Mouse (Mus musculus) neural tube, embryonic 13.5 days (tissue): ENCODE measurements at regions not wholly inside any gene's neighbourhood (a gene's known extent, or its start where the extent isn't known, plus 50 kb on each side); places are given as distances from the start of the nearest gene placed in this dataset.

Source experiments
- ATAC-seq: fragments of 200-750 bp; cut with Nextera tagmentation; 2 replicates; pipeline ENCODE4 v1.8.0; 2017; ENCODE audit warnings: low read depth, mild to moderate bottlenecking, moderate TSS enrichment, moderate library complexity
- H3K27ac ChIP-seq: fragments of 300-500 bp; sonication (generic); replicated peaks from 2 replicates; pipeline ENCODE4 v1.5.1; 2015; ENCODE audit warnings: moderate library complexity, mild to moderate bottlenecking, inconsistent platforms
- H3K27me3 ChIP-seq: fragments of 300-500 bp; sonication (generic); 2 replicates; pipeline ENCODE4 v1.6.1; 2015; ENCODE audit warnings: mild to moderate bottlenecking, inconsistent platforms
- H3K36me3 ChIP-seq: fragments of 300-500 bp; sonication (generic); 2 replicates; pipeline ENCODE4 v1.6.1; 2015; ENCODE audit warnings: mild to moderate bottlenecking, inconsistent platforms
- H3K4me1 ChIP-seq: fragments of 300-500 bp; sonication (generic); replicated peaks from 2 replicates; pipeline ENCODE4 v1.6.1; 2015; ENCODE audit warnings: inconsistent platforms
- H3K4me2 ChIP-seq: fragments of 300-500 bp; sonication (generic); 2 replicates; pipeline ENCODE4 v1.6.1; 2015; ENCODE audit warnings: inconsistent platforms, mild to moderate bottlenecking, moderate library complexity
- H3K4me3 ChIP-seq: fragments of 300-500 bp; sonication (generic); 2 replicates; pipeline ENCODE4 v1.5.1; 2015; ENCODE audit warnings: mild to moderate bottlenecking, inconsistent platforms
- H3K9ac ChIP-seq: fragments of 300-500 bp; sonication (generic); 2 replicates; pipeline ENCODE4 v1.6.1; 2015; ENCODE audit warnings: moderate library complexity, mild to moderate bottlenecking, inconsistent platforms
- H3K9me3 ChIP-seq: fragments of 300-500 bp; sonication (generic); 2 replicates; pipeline ENCODE4 v1.6.1; 2016; ENCODE audit warnings: inconsistent platforms
- WGBS: fragments of 180-500 bp; shearing (Covaris S2); methylation state at CpG from one replicate; pipeline ENCODE4 v1.1.7; 2015; 5-methylcytosine and 5-hydroxymethylcytosine counted together

- no peaks in the 10 kb centered on the region for H3K27me3 ChIP-seq
- 59% methylated on average over 2 of the region's 2 CpGs for WGBS
- peaks cover 5% of the 10 kb centered on the region; the same call in 1 of the 2 replicates for H3K9me3 ChIP-seq
- H3K4me3 ChIP-seq: no peak overlapping the region
- H3K27ac ChIP-seq: no peak overlapping the region
- H3K4me1 ChIP-seq: no peaks in the 10 kb centered on the region
- ATAC-seq: no peak
- no peaks in the 10 kb centered on the region for H3K36me3 ChIP-seq
- H3K9ac ChIP-seq: no peak overlapping the region
- no peak overlapping the region for H3K4me2 ChIP-seq
Measured at GRCm38 (mm10) chr1:152313480-152313879, 73.0 kb downstream of the Tsen15 start.

GRCm38 (mm10) chr1:152305461-152305860 is 81.0 kb downstream of the Tsen15 start:
- Histone ChIP-seq H3K9ac (no peak overlapping the region), H3K36me3 (no peaks in the 10 kb centered on the region), H3K4me1 (no peaks in the 10 kb centered on the region), H3K4me3 (no peak overlapping the region), H3K4me2 (no peak overlapping the region), H3K27me3 (no peaks in the 10 kb centered on the region), H3K27ac (no peak overlapping the region), H3K9me3 (no peaks in the 10 kb centered on the region)
- ATAC-seq: no peak
- 84% methylated on average over 3 of the region's 3 CpGs for WGBS

- no peak overlapping the region for H3K4me2 ChIP-seq
- H3K36me3 ChIP-seq: no peaks in the 10 kb centered on the region
- no peak overlapping the region for H3K27ac ChIP-seq
- ATAC-seq: no peak
- WGBS: 78% methylated on average over 14 of the region's 14 CpGs
- H3K4me1 ChIP-seq: no peaks in the 10 kb centered on the region
- no peak overlapping the region for H3K4me3 ChIP-seq
- H3K9ac ChIP-seq: no peak overlapping the region
- no peaks in the 10 kb centered on the region for H3K9me3 ChIP-seq
- H3K27me3 ChIP-seq: no peaks in the 10 kb centered on the region
Measured at GRCm38 (mm10) chr1:152304487-152305130, 81.9 kb downstream of the Tsen15 start.

- no peak for ATAC-seq
- WGBS: 40% methylated on average over 8 of the region's 8 CpGs
Measured at GRCm38 (mm10) chr1:152301355-152301754, 85.1 kb downstream of the Tsen15 start.

GRCm38 (mm10) chr1:152292196-152292736 is 94.2 kb downstream of the Tsen15 start:
- H3K9me3 ChIP-seq: no peaks in the 10 kb centered on the region
- ATAC-seq: no peak
- no peaks in the 10 kb centered on the region for H3K27me3 ChIP-seq
- no peak overlapping the region for H3K9ac ChIP-seq
- no peak overlapping the region for H3K4me2 ChIP-seq
- 83% methylated on average over 9 of the region's 9 CpGs for WGBS
- no peak overlapping the region for H3K4me3 ChIP-seq
- no peak overlapping the region for H3K27ac ChIP-seq
- no peaks in the 10 kb centered on the region for H3K36me3 ChIP-seq
- peaks cover 33% of the 10 kb centered on the region for H3K4me1 ChIP-seq

More at GRCm38 (mm10) chr1:152301355-152301754, 85.1 kb downstream of the Tsen15 start:
- H3K36me3 ChIP-seq: no peaks in the 10 kb centered on the region
- no peaks in the 10 kb centered on the region for H3K4me1 ChIP-seq
- no peaks in the 10 kb centered on the region for H3K27me3 ChIP-seq
- H3K4me2 ChIP-seq: no peak overlapping the region
- H3K9me3 ChIP-seq: peaks cover 7% of the 10 kb centered on the region; the same call in 1 of the 2 replicates
- no peak overlapping the region for H3K4me3 ChIP-seq
- H3K27ac ChIP-seq: no peak overlapping the region
- no peak overlapping the region for H3K9ac ChIP-seq

GRCm38 (mm10) chr1:152290768-152291167 is 95.7 kb downstream of the Tsen15 start:
- Histone ChIP-seq H3K9me3 (no peaks in the 10 kb centered on the region), H3K27me3 (no peaks in the 10 kb centered on the region), H3K36me3 (no peaks in the 10 kb centered on the region), H3K9ac (no peak overlapping the region), H3K4me2 (no peak overlapping the region), H3K4me1 (peaks cover 48% of the 10 kb centered on the region), H3K27ac (no peak overlapping the region), H3K4me3 (no peak overlapping the region)
- no peak for ATAC-seq
- WGBS: 42% methylated on average over 7 of the region's 7 CpGs

GRCm38 (mm10) chr1:152287566-152288490 is 98.7 kb downstream of the Tsen15 start:
- Histone ChIP-seq H3K9ac (no peak overlapping the region), H3K4me3 (no peak overlapping the region), H3K9me3 (no peaks in the 10 kb centered on the region), H3K4me1 (peaks cover 51% of the 10 kb centered on the region), H3K27me3 (no peaks in the 10 kb centered on the region), H3K36me3 (no peaks in the 10 kb centered on the region), H3K27ac (peak overlapping the region; percentile 38), H3K4me2 (no peak overlapping the region)
- 66% methylated on average over 15 of the region's 15 CpGs for WGBS
- ATAC-seq: no peak

GRCm38 (mm10) chr1:152286677-152287076 is 99.8 kb downstream of the Tsen15 start:
- Histone ChIP-seq H3K9ac (no peak overlapping the region), H3K27me3 (no peaks in the 10 kb centered on the region), H3K36me3 (no peaks in the 10 kb centered on the region), H3K27ac (peak overlapping the region; percentile 38; the same call in 1 of the 2 replicates), H3K4me2 (no peak overlapping the region), H3K4me3 (no peak overlapping the region), H3K4me1 (peaks cover 48% of the 10 kb centered on the region), H3K9me3 (no peaks in the 10 kb centered on the region)
- ATAC-seq: peak; percentile 58; the same call in 1 of the 2 replicates
- WGBS: 37% methylated on average over 8 of the region's 8 CpGs

- Histone ChIP-seq H3K4me3 (no peak overlapping the region), H3K9ac (no peak overlapping the region), H3K9me3 (no peaks in the 10 kb centered on the region), H3K27ac (no peak overlapping the region), H3K4me2 (no peak overlapping the region), H3K36me3 (no peaks in the 10 kb centered on the region), H3K27me3 (no peaks in the 10 kb centered on the region), H3K4me1 (peaks cover 18% of the 10 kb centered on the region)
- 87% methylated on average over 11 of the region's 11 CpGs for WGBS
- no peak for ATAC-seq
Measured at GRCm38 (mm10) chr1:152282106-152282505, 104.4 kb downstream of the Tsen15 start.

GRCm38 (mm10) chr1:152281201-152281600 is 105.3 kb downstream of the Tsen15 start:
- WGBS: 77% methylated on average over 8 of the region's 8 CpGs

GRCm38 (mm10) chr1:152280014-152280413 is 106.5 kb downstream of the Tsen15 start:
- H3K27me3 ChIP-seq: no peaks in the 10 kb centered on the region
- ATAC-seq: no peak
- H3K9me3 ChIP-seq: no peaks in the 10 kb centered on the region
- no peak overlapping the region for H3K4me3 ChIP-seq
- no peaks in the 10 kb centered on the region for H3K36me3 ChIP-seq
- no peak overlapping the region for H3K9ac ChIP-seq
- H3K4me1 ChIP-seq: peaks cover 4% of the 10 kb centered on the region; the same call in 1 of the 2 replicates
- no peak overlapping the region for H3K27ac ChIP-seq
- no peak overlapping the region for H3K4me2 ChIP-seq
- WGBS: 35% methylated on average over 1 of the region's 1 CpGs

More at GRCm38 (mm10) chr1:152281201-152281600, 105.3 kb downstream of the Tsen15 start:
- Histone ChIP-seq H3K4me3 (no peak overlapping the region), H3K4me2 (no peak overlapping the region), H3K4me1 (peaks cover 9% of the 10 kb centered on the region), H3K27ac (no peak overlapping the region), H3K36me3 (no peaks in the 10 kb centered on the region), H3K9me3 (no peaks in the 10 kb centered on the region), H3K9ac (no peak overlapping the region), H3K27me3 (no peaks in the 10 kb centered on the region)
- no peak for ATAC-seq

GRCm38 (mm10) chr1:152275011-152275410 is 111.5 kb downstream of the Tsen15 start:
- H3K4me3 ChIP-seq: no peak overlapping the region
- no peak overlapping the region for H3K9ac ChIP-seq
- H3K9me3 ChIP-seq: no peaks in the 10 kb centered on the region
- H3K27me3 ChIP-seq: no peaks in the 10 kb centered on the region
- no peak overlapping the region for H3K4me2 ChIP-seq
- no peaks in the 10 kb centered on the region; the same call in 1 of the 2 replicates for H3K4me1 ChIP-seq
- H3K27ac ChIP-seq: no peak overlapping the region
- 96% methylated on average over 24 of the region's 24 CpGs for WGBS
- no peaks in the 10 kb centered on the region for H3K36me3 ChIP-seq
- ATAC-seq: no peak
